8 mouse cellular contexts compared by ENCODE assay signal in the genomic region with DNA sequence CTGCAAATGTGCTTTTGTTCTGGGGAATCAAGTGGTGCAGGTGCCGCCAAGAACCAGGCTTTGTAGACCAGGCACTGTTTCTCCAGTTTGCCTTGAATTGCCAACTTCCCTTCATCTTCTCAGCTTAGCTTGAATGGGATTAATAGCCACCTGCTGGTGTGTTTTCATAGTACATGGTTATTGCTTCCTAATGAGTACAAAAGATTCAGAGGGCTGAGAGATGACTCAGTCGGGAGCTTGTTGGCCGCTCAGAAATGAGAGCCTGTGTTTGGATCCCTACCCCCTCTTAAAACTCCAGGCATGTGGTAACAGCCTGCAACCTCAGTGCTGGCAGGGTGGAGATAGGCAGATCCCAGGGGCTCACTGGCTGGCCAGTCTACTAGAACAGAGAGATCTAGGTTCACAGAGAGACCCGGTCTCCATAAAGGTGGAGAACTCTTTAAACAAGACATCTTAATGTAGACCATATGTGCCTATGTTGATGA.
A peak's percentile ranks its signal among the peaks of the same experiment; 100 is the strongest.
DNase-seq lines count a peak whose midpoint lies in the region.

No protein-coding gene starts in this region.

- no peak overlapping the region for H3K4me3 ChIP-seq in heart, embryonic 10.5 days

- H3K9me3 ChIP-seq in heart, embryonic 10.5 days = no peaks in the 10 kb centered on the region

- DNase-seq in heart, adult 18-20 months = peak; percentile 61 to 77
- DNase-seq in heart, embryonic 10.5 days (ENCODE audit: low spot score) = no peak
- DNase-seq in 3134 (ENCODE audit: extremely low read depth, insufficient read length, low spot score) = peak; percentile 11
- peak; percentile 55 for DNase-seq in cerebellum, adult 8-10 months
- peak; percentile 19 for DNase-seq in forelimb bud, embryonic 11.5 days (ENCODE audit: low read depth, low spot score)
- peak; percentile 39 to 66 for DNase-seq in left cerebral cortex, postnatal 14 days (ENCODE audit: low spot score in 2 of 2)
- no peak for DNase-seq in c-Kit-positive CD71-positive TER-119-positive erythroid progenitor cells, embryonic 14.5 days (ENCODE audit: low spot score)
- no peak for DNase-seq in kidney, adult 9 months

- intact Hi-C loops in left cerebral cortex, postnatal 14 days (cut with DNase I) = no loop called here

- H3K27me3 ChIP-seq in heart, embryonic 10.5 days (ENCODE audit: insufficient read depth, poor library complexity, severe bottlenecking) = no peaks in the 10 kb centered on the region

- H3K36me3 ChIP-seq in heart, embryonic 10.5 days = no peaks in the 10 kb centered on the region

- WGBS in heart, embryonic 10.5 days = 82% methylated on average over 4 of the region's 4 CpGs

- H3K4me1 ChIP-seq in heart, embryonic 10.5 days = no peaks in the 10 kb centered on the region

- H3K27ac ChIP-seq in heart, embryonic 10.5 days = no peak overlapping the region

Comparison
In these comparisons a context has a peak if more than half of its experiments do, and no peak if none do; other contexts are left out.
1. DNase-seq: peak in heart, adult 18-20 months (2 of 2), 3134 (single experiment), cerebellum, adult 8-10 months (single experiment), forelimb bud, embryonic 11.5 days (single experiment) and left cerebral cortex, postnatal 14 days (2 of 2); none in heart, embryonic 10.5 days (single experiment), c-Kit-positive CD71-positive TER-119-positive erythroid progenitor cells, embryonic 14.5 days (single experiment) and kidney, adult 9 months (single experiment).